Mouse (Mus musculus): Measurements from ENCODE around the gene Serinc2. TPM values are rescaled to one million over a fixed set of nuclear protein-coding genes. Genes with fewer than 3 reads are reported as not detected.

The Serinc2 gene
- polyA plus RNA-seq, 1 experiment from 2014 or later, result 62.7 TPM

- H3K9me3 ChIP-seq, result no peaks in the 10 kb centered on the region
- H3K4me1 ChIP-seq (replicated peaks), result peaks cover 37% of the 10 kb centered on the region
- H3K9ac ChIP-seq, result peak overlapping the region; percentile 94
- H3K4me2 ChIP-seq, result peak overlapping the region; percentile 75
- H3K4me3 ChIP-seq, result peak overlapping the region; percentile 72
- ATAC-seq (ENCODE audit: low FRiP score), result 0 out of 2 replicates have a peak, but pooled peaks have one; percentile 9
- H3K36me3 ChIP-seq, result no peaks in the 10 kb centered on the region
- H3K27ac ChIP-seq, result peak overlapping the region; percentile 98
- H3K27me3 ChIP-seq, result 0 out of 2 replicates have a peak, but pooled peaks cover 4% of the 10 kb centered on the region
- WGBS, result 3% methylated on average over 11 of the region's 12 CpGs
These were observed 5.2 kb downstream of the Serinc2 start for GRCm38 (mm10) chr4:130273698-130274345.

GRCm38 (mm10) chr4:130270611-130271347 is 8.2 kb downstream of the Serinc2 start:
- 89% methylated on average over 6 of the region's 6 CpGs for WGBS
- peaks cover 48% of the 10 kb centered on the region for H3K4me1 ChIP-seq (replicated peaks)
- no peaks in the 10 kb centered on the region for H3K27me3 ChIP-seq
- H3K27ac ChIP-seq, result no peak overlapping the region; the same call in 1 of the 2 replicates
- no peak overlapping the region for H3K9ac ChIP-seq
- no peak overlapping the region for H3K4me3 ChIP-seq
- H3K36me3 ChIP-seq, result no peaks in the 10 kb centered on the region
- no peaks in the 10 kb centered on the region for H3K9me3 ChIP-seq
- H3K4me2 ChIP-seq, result no peak overlapping the region
- no peak for ATAC-seq (ENCODE audit: low FRiP score)

GRCm38 (mm10) chr4:130270089-130270488 is 8.9 kb downstream of the Serinc2 start:
- Histone ChIP-seq H3K4me3 (no peak overlapping the region), H3K9ac (no peak overlapping the region), H3K27me3 (no peaks in the 10 kb centered on the region), H3K4me2 (no peak overlapping the region), H3K27ac (no peak overlapping the region), H3K4me1 (replicated peaks) (peaks cover 49% of the 10 kb centered on the region), H3K9me3 (no peaks in the 10 kb centered on the region), H3K36me3 (no peaks in the 10 kb centered on the region)
- ATAC-seq (ENCODE audit: low FRiP score), result no peak
- WGBS, result 77% methylated on average over 8 of the region's 8 CpGs

GRCm38 (mm10) chr4:130268736-130269135 is 10.3 kb downstream of the Serinc2 start:
- Histone ChIP-seq H3K9ac (no peak overlapping the region), H3K27me3 (no peaks in the 10 kb centered on the region), H3K4me3 (no peak overlapping the region), H3K36me3 (peaks cover 6% of the 10 kb centered on the region), H3K27ac (0 out of 2 replicates have a peak overlapping the region, but pooled peaks have one; percentile 5), H3K4me1 (replicated peaks) (peaks cover 58% of the 10 kb centered on the region), H3K4me2 (no peak overlapping the region), H3K9me3 (no peaks in the 10 kb centered on the region)
- 91% methylated on average over 10 of the region's 10 CpGs for WGBS
- ATAC-seq (ENCODE audit: low FRiP score), result no peak

- H3K9ac ChIP-seq, result no peak overlapping the region
- no peaks in the 10 kb centered on the region for H3K9me3 ChIP-seq
- H3K27me3 ChIP-seq, result no peaks in the 10 kb centered on the region
- H3K36me3 ChIP-seq, result peaks cover 22% of the 10 kb centered on the region
- no peak overlapping the region for H3K4me3 ChIP-seq
- no peak overlapping the region for H3K4me2 ChIP-seq
- no peak overlapping the region for H3K27ac ChIP-seq
- H3K4me1 ChIP-seq (replicated peaks), result peaks cover 41% of the 10 kb centered on the region
- 89% methylated on average over 7 of the region's 7 CpGs for WGBS
- no peak for ATAC-seq (ENCODE audit: low FRiP score)
These were observed 11.9 kb downstream of the Serinc2 start for GRCm38 (mm10) chr4:130267069-130267468.

GRCm38 (mm10) chr4:130266601-130267000 is 12.4 kb downstream of the Serinc2 start:
- Histone ChIP-seq H3K9me3 (no peaks in the 10 kb centered on the region), H3K27ac (no peak overlapping the region), H3K4me2 (no peak overlapping the region), H3K9ac (no peak overlapping the region), H3K4me3 (no peak overlapping the region), H3K36me3 (peaks cover 27% of the 10 kb centered on the region), H3K4me1 (replicated peaks) (peaks cover 37% of the 10 kb centered on the region), H3K27me3 (no peaks in the 10 kb centered on the region)
- WGBS, result 68% methylated on average over 9 of the region's 9 CpGs
- ATAC-seq (ENCODE audit: low FRiP score), result no peak

- Histone ChIP-seq H3K27me3 (no peaks in the 10 kb centered on the region), H3K27ac (no peak overlapping the region), H3K4me2 (no peak overlapping the region), H3K9ac (no peak overlapping the region), H3K4me1 (replicated peaks) (peaks cover 32% of the 10 kb centered on the region), H3K9me3 (no peaks in the 10 kb centered on the region), H3K4me3 (no peak overlapping the region), H3K36me3 (peaks cover 40% of the 10 kb centered on the region)
- ATAC-seq (ENCODE audit: low FRiP score), result no peak
- 25% methylated on average over 24 of the region's 24 CpGs for WGBS
These were observed 14.2 kb downstream of the Serinc2 start for GRCm38 (mm10) chr4:130264698-130265349.

GRCm38 (mm10) chr4:130264131-130264530 is 14.9 kb downstream of the Serinc2 start:
- Histone ChIP-seq H3K27me3 (no peaks in the 10 kb centered on the region), H3K27ac (no peak overlapping the region), H3K9me3 (no peaks in the 10 kb centered on the region), H3K4me3 (no peak overlapping the region), H3K4me2 (no peak overlapping the region), H3K36me3 (peaks cover 47% of the 10 kb centered on the region), H3K9ac (no peak overlapping the region), H3K4me1 (replicated peaks) (peaks cover 32% of the 10 kb centered on the region)
- ATAC-seq (ENCODE audit: low FRiP score), result no peak
- WGBS, result 18% methylated on average over 11 of the region's 11 CpGs

- ATAC-seq (ENCODE audit: low FRiP score), result no peak
- no peak overlapping the region for H3K9ac ChIP-seq
- no peaks in the 10 kb centered on the region for H3K9me3 ChIP-seq
- H3K4me3 ChIP-seq, result no peak overlapping the region
- no peaks in the 10 kb centered on the region for H3K27me3 ChIP-seq
- peaks cover 81% of the 10 kb centered on the region for H3K36me3 ChIP-seq
- H3K4me1 ChIP-seq (replicated peaks), result peaks cover 16% of the 10 kb centered on the region
- no peak overlapping the region for H3K4me2 ChIP-seq
- H3K27ac ChIP-seq, result no peak overlapping the region
- WGBS, result 29% methylated on average over 5 of the region's 5 CpGs
These were observed 18.6 kb downstream of the Serinc2 start for GRCm38 (mm10) chr4:130260406-130260805.

- Histone ChIP-seq H3K4me2 (no peak overlapping the region), H3K4me3 (no peak overlapping the region), H3K27me3 (no peaks in the 10 kb centered on the region), H3K9me3 (no peaks in the 10 kb centered on the region), H3K9ac (no peak overlapping the region), H3K27ac (no peak overlapping the region), H3K4me1 (replicated peaks) (no peaks in the 10 kb centered on the region), H3K36me3 (peaks cover 63% of the 10 kb centered on the region)
- ATAC-seq (ENCODE audit: low FRiP score), result peak; percentile 24; the same call in 1 of the 2 replicates
- 69% methylated on average over 8 of the region's 8 CpGs for WGBS
These were observed 26.4 kb downstream of the Serinc2 start for GRCm38 (mm10) chr4:130252441-130253157.

- peaks cover 56% of the 10 kb centered on the region for H3K36me3 ChIP-seq
- no peak overlapping the region for H3K4me2 ChIP-seq
- no peak overlapping the region for H3K9ac ChIP-seq
- H3K27me3 ChIP-seq, result no peaks in the 10 kb centered on the region
- no peak for ATAC-seq (ENCODE audit: low FRiP score)
- no peak overlapping the region for H3K4me3 ChIP-seq
- no peaks in the 10 kb centered on the region for H3K9me3 ChIP-seq
- H3K4me1 ChIP-seq (replicated peaks), result no peaks in the 10 kb centered on the region
- WGBS, result 50% methylated on average over 3 of the region's 3 CpGs
- H3K27ac ChIP-seq, result no peak overlapping the region
These were observed 27.2 kb downstream of the Serinc2 start for GRCm38 (mm10) chr4:130251763-130252162.

- Histone ChIP-seq H3K4me2 (no peak overlapping the region), H3K9ac (no peak overlapping the region), H3K9me3 (no peaks in the 10 kb centered on the region), H3K4me1 (replicated peaks) (no peaks in the 10 kb centered on the region), H3K27ac (no peak overlapping the region), H3K36me3 (peaks cover 51% of the 10 kb centered on the region), H3K4me3 (no peak overlapping the region), H3K27me3 (no peaks in the 10 kb centered on the region)
- 47% methylated on average over 7 of the region's 7 CpGs for WGBS
- no peak for ATAC-seq (ENCODE audit: low FRiP score)
These were observed 27.8 kb downstream of the Serinc2 start for GRCm38 (mm10) chr4:130251172-130251705.

All from hindbrain, embryonic 13.5 days (tissue).